Comparison of ENCODE assay signal across 11 mouse cellular contexts in genomic region chr2:91279372-91279755, GRCm38 (mm10). TPM values are rescaled to one million over a fixed set of nuclear protein-coding genes. Genes with fewer than 3 reads are reported as not detected.
A peak's percentile ranks its signal among the peaks of the same experiment; 100 is the strongest.
DNase-seq lines count a peak whose midpoint lies in the region; ATAC-seq and TF ChIP-seq lines count a peak whose summit lies in the region.
"Had no signal": no experiment of that assay in that cellular context is flagged by ENCODE, and none has a peak within 500 bp of the region (broad histone marks: within the 10 kb centered on the region; RNA-seq: fewer than 3 reads in every experiment).

No protein-coding gene starts in this region.

- H3K27ac ChIP-seq in forebrain, embryonic 12.5 days: no peak overlapping the region
- H3K27ac ChIP-seq in forebrain, postnatal 0 days (ENCODE audit: low read depth, low read length): no peak overlapping the region
- H3K27ac ChIP-seq in liver, embryonic 12.5 days: no peak overlapping the region
- no peak overlapping the region for H3K27ac ChIP-seq in liver, postnatal 0 days (ENCODE audit: low read depth)
- H3K27ac ChIP-seq in MEL (ENCODE audit: control insufficient read depth, low read depth, low read length): no peak overlapping the region
- no peak overlapping the region for H3K27ac ChIP-seq in intestine, postnatal 0 days (ENCODE audit: low read depth, low read length)
- H3K27ac ChIP-seq: embryonic facial prominence, embryonic 13.5 days; midbrain, embryonic 12.5 days had no signal

- no peak for TF ChIP-seq EP300 in liver, postnatal 0 days (IDR thresholded peaks at IDR 0.05; ENCODE audit: low read depth)
- no peak for TF ChIP-seq EP300 in MEL (IDR thresholded peaks at IDR 0.05; ENCODE audit: low read depth in 1 of 2, low read length in 2 of 2)

- peaks cover 44% of the 10 kb centered on the region for H3K36me3 ChIP-seq in forebrain, embryonic 12.5 days (replicated peaks)
- peaks cover 51% of the 10 kb centered on the region for H3K36me3 ChIP-seq in forebrain, postnatal 0 days (ENCODE audit: insufficient read depth)
- H3K36me3 ChIP-seq in liver, embryonic 12.5 days: peaks cover 36% of the 10 kb centered on the region
- H3K36me3 ChIP-seq in liver, postnatal 0 days (replicated peaks; ENCODE audit: insufficient read depth, low read length): peaks cover 24% of the 10 kb centered on the region
- no peaks in the 10 kb centered on the region for H3K36me3 ChIP-seq in MEL (ENCODE audit: control insufficient read depth in 1 of 2, insufficient read depth in 2 of 2, low read length in 2 of 2)
- H3K36me3 ChIP-seq in intestine, postnatal 0 days (ENCODE audit: control insufficient read depth, insufficient read depth): peaks cover 35% of the 10 kb centered on the region

- no peak overlapping the region for H3K4me3 ChIP-seq in forebrain, embryonic 12.5 days (replicated peaks)
- H3K4me3 ChIP-seq in forebrain, postnatal 0 days (ENCODE audit: low read depth, low read length): no peak overlapping the region
- no peak overlapping the region for H3K4me3 ChIP-seq in liver, embryonic 12.5 days
- H3K4me3 ChIP-seq in liver, postnatal 0 days (ENCODE audit: low read depth, low read length): no peak overlapping the region
- H3K4me3 ChIP-seq in MEL (ENCODE audit: control insufficient read depth in 1 of 2, insufficient read depth in 1 of 2, low read depth in 2 of 2, low read length in 2 of 2): no peak overlapping the region
- no peak overlapping the region for H3K4me3 ChIP-seq in intestine, postnatal 0 days (ENCODE audit: low read depth, low read length)
- H3K4me3 ChIP-seq: embryonic facial prominence, embryonic 13.5 days; midbrain, embryonic 12.5 days had no signal

- TF ChIP-seq POLR2A in MEL (IDR thresholded peaks at IDR 0.05; ENCODE audit: control insufficient read depth in 1 of 2, insufficient read depth in 1 of 2, low read depth in 1 of 2, low read length in 2 of 2, poor library complexity in 1 of 2): no peak

- no peak overlapping the region for H3K9ac ChIP-seq in forebrain, embryonic 12.5 days
- no peak overlapping the region for H3K9ac ChIP-seq in forebrain, postnatal 0 days
- no peak overlapping the region for H3K9ac ChIP-seq in liver, embryonic 12.5 days
- no peak overlapping the region for H3K9ac ChIP-seq in liver, postnatal 0 days (replicated peaks)
- no peak overlapping the region for H3K9ac ChIP-seq in MEL (ENCODE audit: control insufficient read depth, low read depth, low read length, poor library complexity, severe bottlenecking)
- no peak overlapping the region for H3K9ac ChIP-seq in intestine, postnatal 0 days (ENCODE audit: low read depth, low read length)
- H3K9ac ChIP-seq: embryonic facial prominence, embryonic 13.5 days; midbrain, embryonic 12.5 days had no signal

- peak; percentile 58; the same call in 1 of the 2 replicates for ATAC-seq in forebrain, embryonic 12.5 days (ENCODE audit: low FRiP score)
- ATAC-seq in forebrain, postnatal 0 days: no peak
- ATAC-seq in liver, embryonic 12.5 days: 0 out of 2 replicates have a peak, but pooled peaks have one; percentile 22
- no peak for ATAC-seq in liver, postnatal 0 days
- ATAC-seq in intestine, postnatal 0 days: peak; percentile 59
- no peak for ATAC-seq in CD4-positive, CD25-positive, alpha-beta regulatory T cell, adult 4 months

- TF ChIP-seq RAD21 in MEL (IDR thresholded peaks at IDR 0.05; ENCODE audit: low read depth, low read length): no peak

- WGBS in forebrain, embryonic 12.5 days: 79% methylated on average over 2 of the region's 2 CpGs
- 81% methylated on average over 2 of the region's 2 CpGs for WGBS in forebrain, postnatal 0 days
- 66% methylated on average over 2 of the region's 2 CpGs for WGBS in liver, embryonic 12.5 days (ENCODE audit: insufficient replicate concordance)
- WGBS in liver, postnatal 0 days (ENCODE audit: insufficient replicate concordance): 67% methylated on average over 2 of the region's 2 CpGs
- 30% methylated on average over 2 of the region's 2 CpGs for WGBS in intestine, postnatal 0 days

- no peaks in the 10 kb centered on the region for H3K79me2 ChIP-seq in MEL (ENCODE audit: control insufficient read depth, insufficient read depth, low read length, poor library complexity)

- H3K4me1 ChIP-seq in forebrain, embryonic 12.5 days: peaks cover 3% of the 10 kb centered on the region; the same call in 1 of the 2 replicates
- H3K4me1 ChIP-seq in forebrain, postnatal 0 days (ENCODE audit: insufficient read depth): 0 out of 2 replicates have a peak, but pooled peaks cover 2% of the 10 kb centered on the region
- no peaks in the 10 kb centered on the region for H3K4me1 ChIP-seq in liver, embryonic 12.5 days
- no peaks in the 10 kb centered on the region for H3K4me1 ChIP-seq in liver, postnatal 0 days (ENCODE audit: insufficient read depth)
- no peaks in the 10 kb centered on the region for H3K4me1 ChIP-seq in MEL (ENCODE audit: control insufficient read depth in 1 of 2, insufficient read depth in 2 of 2, low read length in 2 of 2)
- peaks cover 3% of the 10 kb centered on the region; the same call in 1 of the 2 replicates for H3K4me1 ChIP-seq in intestine, postnatal 0 days (replicated peaks; ENCODE audit: control insufficient read depth, insufficient read depth, low read length)

- H3K9me3 ChIP-seq in forebrain, embryonic 12.5 days: no peaks in the 10 kb centered on the region
- no peaks in the 10 kb centered on the region for H3K9me3 ChIP-seq in forebrain, postnatal 0 days (ENCODE audit: low read length)
- no peaks in the 10 kb centered on the region for H3K9me3 ChIP-seq in liver, embryonic 12.5 days (replicated peaks)
- H3K9me3 ChIP-seq in liver, postnatal 0 days (ENCODE audit: low read length): no peaks in the 10 kb centered on the region
- H3K9me3 ChIP-seq in MEL (replicated peaks; ENCODE audit: insufficient read depth, low read length): no peaks in the 10 kb centered on the region
- no peaks in the 10 kb centered on the region for H3K9me3 ChIP-seq in intestine, postnatal 0 days (ENCODE audit: control insufficient read depth)
- H3K9me3 ChIP-seq: embryonic facial prominence, embryonic 13.5 days; midbrain, embryonic 12.5 days had no signal

- DNase-seq in forebrain, postnatal 0 days: no peak
- DNase-seq in liver, postnatal 0 days: no peak
- DNase-seq in MEL (ENCODE audit: low read depth, low spot score): peak; percentile 23
- no peak for DNase-seq in layer of hippocampus, postnatal 25 days (ENCODE audit: extremely low spot score in 1 of 2, low spot score in 1 of 2)

- H3K4me2 ChIP-seq in forebrain, embryonic 12.5 days: no peak overlapping the region
- no peak overlapping the region for H3K4me2 ChIP-seq in forebrain, postnatal 0 days (ENCODE audit: low read depth)
- no peak overlapping the region for H3K4me2 ChIP-seq in liver, embryonic 12.5 days
- H3K4me2 ChIP-seq in liver, postnatal 0 days (ENCODE audit: low read depth, low read length): no peak overlapping the region
- peak overlapping the region; percentile 10; the same call in 1 of the 2 replicates for H3K4me2 ChIP-seq in intestine, postnatal 0 days (replicated peaks; ENCODE audit: low read depth)
- H3K4me2 ChIP-seq: embryonic facial prominence, embryonic 13.5 days; liver, embryonic 11.5 days; midbrain, embryonic 12.5 days had no signal

- H3K27me3 ChIP-seq in forebrain, embryonic 12.5 days: no peaks in the 10 kb centered on the region
- no peaks in the 10 kb centered on the region for H3K27me3 ChIP-seq in forebrain, postnatal 0 days (ENCODE audit: insufficient read depth, low read length)
- no peaks in the 10 kb centered on the region; the same call in 1 of the 2 replicates for H3K27me3 ChIP-seq in liver, embryonic 12.5 days (replicated peaks)
- no peaks in the 10 kb centered on the region for H3K27me3 ChIP-seq in liver, postnatal 0 days (ENCODE audit: insufficient read depth, low read length)
- H3K27me3 ChIP-seq in MEL (ENCODE audit: control insufficient read depth in 1 of 2, insufficient read depth in 2 of 2, low read length in 2 of 2): no peaks in the 10 kb centered on the region
- H3K27me3 ChIP-seq in intestine, postnatal 0 days (replicated peaks; ENCODE audit: control insufficient read depth, insufficient read depth, low read length): no peaks in the 10 kb centered on the region
- H3K27me3 ChIP-seq: embryonic facial prominence, embryonic 13.5 days; midbrain, embryonic 12.5 days had no signal

- TF ChIP-seq CTCF in forebrain, postnatal 0 days (IDR thresholded peaks at IDR 0.05; ENCODE audit: low read depth): no peak
- no peak for TF ChIP-seq CTCF in liver, postnatal 0 days (IDR thresholded peaks at IDR 0.05; ENCODE audit: low read depth)
- no peak for TF ChIP-seq CTCF in MEL (IDR thresholded peaks at IDR 0.05 in 2 of 3, conservative IDR thresholded peaks at IDR 0.05 in 1 of 3; ENCODE audit: control insufficient read depth in 1 of 3, insufficient read depth in 1 of 3, low read depth in 2 of 3, low read length in 3 of 3, poor library complexity in 1 of 3, severe bottlenecking in 1 of 3)
- TF ChIP-seq CTCF in intestine, postnatal 0 days (IDR thresholded peaks at IDR 0.05; ENCODE audit: low read depth): no peak

RNA-seq across cellular contexts. Expression of gene Arfgap2, which starts 14.6 kb away (rescaled TPM):
- 93.2 and 97.1 TPM in 2 replicates for polyA plus RNA-seq in forebrain, embryonic 12.5 days (2016; fragmentation: Nextera tagmentation; extraction: Ambion mirVana)
- total RNA-seq in forebrain, postnatal 0 days (2014; rRNA removed): 44.0 and 59.9 TPM in 2 replicates
- polyA plus RNA-seq in forebrain, postnatal 0 days (2015; fragmentation: Nextera tagmentation; extraction: Ambion mirVana): 49.0 and 52.8 TPM in 2 replicates
- polyA plus RNA-seq in liver, embryonic 12.5 days (2016; fragmentation: Nextera tagmentation; extraction: Ambion mirVana): 80.0 and 82.2 TPM in 2 replicates
- polyA plus RNA-seq in liver, postnatal 0 days (2015; fragmentation: Nextera tagmentation; extraction: Ambion mirVana): 64.2 and 65.1 TPM in 2 replicates
- 68.4 and 80.2 TPM in 2 replicates for total RNA-seq in MEL (2012; rRNA removed)
- 10 to 100 TPM in 1 of 2 experiments, not detected in 1; 73.1 TPM for polyA plus RNA-seq in MEL (2012; ENCODE audit: insufficient read depth in 1 of 2, insufficient read length in 2 of 2, low read depth in 1 of 2, low replicate concordance in 2 of 2, missing spikeins in 1 of 2)
- 37.6 and 39.0 TPM in 2 replicates for polyA plus RNA-seq in intestine, postnatal 0 days (2015; fragmentation: Nextera tagmentation; extraction: Ambion mirVana)
- total RNA-seq in layer of hippocampus, postnatal 25 days (2021): 10 to 100 TPM; 68.4 to 77.3 TPM
- polyA plus RNA-seq in CD4-positive, CD25-positive, alpha-beta regulatory T cell, adult 4 months (2017; shearing (Covaris generic)): 100 to 1,000 TPM in 1 of 2 experiments, 10 to 100 TPM in 1; 87.2 to 143 TPM

RNA-seq across cellular contexts. Expression of gene Pacsin3, which starts 23.6 kb away (rescaled TPM):
- polyA plus RNA-seq in forebrain, embryonic 12.5 days (2016; fragmentation: Nextera tagmentation; extraction: Ambion mirVana): 28.1 and 29.1 TPM in 2 replicates
- total RNA-seq in forebrain, postnatal 0 days (2014; rRNA removed): 20.5 and 21.6 TPM in 2 replicates
- polyA plus RNA-seq in forebrain, postnatal 0 days (2015; fragmentation: Nextera tagmentation; extraction: Ambion mirVana): 18.6 and 22.8 TPM in 2 replicates
- 12.3 and 12.4 TPM in 2 replicates for polyA plus RNA-seq in liver, embryonic 12.5 days (2016; fragmentation: Nextera tagmentation; extraction: Ambion mirVana)
- polyA plus RNA-seq in liver, postnatal 0 days (2015; fragmentation: Nextera tagmentation; extraction: Ambion mirVana): 27.8 and 28.5 TPM in 2 replicates
- total RNA-seq in MEL (2012; rRNA removed): 3.4 and 4.1 TPM in 2 replicates
- polyA plus RNA-seq in MEL (2012; ENCODE audit: insufficient read depth in 1 of 2, insufficient read length in 2 of 2, low read depth in 1 of 2, low replicate concordance in 2 of 2, missing spikeins in 1 of 2): 1 to 10 TPM in 1 of 2 experiments, not detected in 1; 6.7 TPM
- polyA plus RNA-seq in intestine, postnatal 0 days (2015; fragmentation: Nextera tagmentation; extraction: Ambion mirVana): 6.5 and 7.3 TPM in 2 replicates
- 10 to 100 TPM; 25.9 to 30.6 TPM for total RNA-seq in layer of hippocampus, postnatal 25 days (2021)
- 1 to 10 TPM in 1 of 2 experiments, under 1 TPM in 1; 0.69 to 1.4 TPM for polyA plus RNA-seq in CD4-positive, CD25-positive, alpha-beta regulatory T cell, adult 4 months (2017; shearing (Covaris generic))

RNA-seq across cellular contexts. Expression of gene Ddb2, which starts 42.6 kb away (rescaled TPM):
- polyA plus RNA-seq in forebrain, embryonic 12.5 days (2016; fragmentation: Nextera tagmentation; extraction: Ambion mirVana): 10.3 TPM in 2 replicates
- total RNA-seq in forebrain, postnatal 0 days (2014; rRNA removed): 11.2 and 12.9 TPM in 2 replicates
- 10.0 and 10.2 TPM in 2 replicates for polyA plus RNA-seq in forebrain, postnatal 0 days (2015; fragmentation: Nextera tagmentation; extraction: Ambion mirVana)
- polyA plus RNA-seq in liver, embryonic 12.5 days (2016; fragmentation: Nextera tagmentation; extraction: Ambion mirVana): 8.3 and 8.4 TPM in 2 replicates
- 4.0 and 4.2 TPM in 2 replicates for polyA plus RNA-seq in liver, postnatal 0 days (2015; fragmentation: Nextera tagmentation; extraction: Ambion mirVana)
- 7.0 and 8.4 TPM in 2 replicates for total RNA-seq in MEL (2012; rRNA removed)
- polyA plus RNA-seq in MEL (2012; ENCODE audit: insufficient read depth in 1 of 2, insufficient read length in 2 of 2, low read depth in 1 of 2, low replicate concordance in 2 of 2, missing spikeins in 1 of 2): 10 to 100 TPM in 1 of 2 experiments, not detected in 1; 12.6 TPM
- 4.4 and 6.1 TPM in 2 replicates for polyA plus RNA-seq in intestine, postnatal 0 days (2015; fragmentation: Nextera tagmentation; extraction: Ambion mirVana)
- total RNA-seq in layer of hippocampus, postnatal 25 days (2021): 10 to 100 TPM in 1 of 2 experiments, 1 to 10 TPM in 1; 8.0 to 10.4 TPM
- 10 to 100 TPM; 79.4 to 79.5 TPM for polyA plus RNA-seq in CD4-positive, CD25-positive, alpha-beta regulatory T cell, adult 4 months (2017; shearing (Covaris generic))

Comparison
In these comparisons a context has a peak if more than half of its experiments do, and no peak if none do; other contexts are left out.
1. ATAC-seq: peak in forebrain, embryonic 12.5 days (single experiment), liver, embryonic 12.5 days (single experiment) and intestine, postnatal 0 days (single experiment); none in forebrain, postnatal 0 days (single experiment), liver, postnatal 0 days (single experiment) and CD4-positive, CD25-positive, alpha-beta regulatory T cell, adult 4 months (single experiment).